Mouse (Mus musculus): ENCODE measurements around the gene Prkaa2. TPM values are rescaled to one million over a fixed set of nuclear protein-coding genes. Genes with fewer than 3 reads are reported as not detected.

Prkaa2 gene
- polyA plus RNA-seq, 1 experiment = 0.20 TPM

GRCm38 (mm10) chr4:105033153-105033552 lies 76.5 kb downstream of the Prkaa2 start:
- Histone ChIP-seq H3K79me3 (ENCODE audit: low read depth) (no peaks in the 10 kb centered on the region), H3K36me3 (ENCODE audit: control insufficient read depth, insufficient read depth) (no peaks in the 10 kb centered on the region), H3K79me2 (ENCODE audit: control insufficient read depth, insufficient read depth) (no peaks in the 10 kb centered on the region), H3ac (ENCODE audit: control insufficient read depth, insufficient read length, low read depth) (no peak overlapping the region), H3K4me3 (ENCODE audit: insufficient read depth, poor library complexity, severe bottlenecking) (no peak overlapping the region), H3K27me3 (ENCODE audit: control insufficient read depth, insufficient read depth, insufficient read length) (no peaks in the 10 kb centered on the region)
- TF ChIP-seq CTCF (IDR thresholded peaks at IDR 0.05; ENCODE audit: control insufficient read depth, insufficient read depth, insufficient read length) (no peak), USF1 (IDR thresholded peaks at IDR 0.05; ENCODE audit: low read depth) (no peak), MYOG (IDR thresholded peaks at IDR 0.05; ENCODE audit: control insufficient read depth, extremely low read depth, insufficient read length) (no peak), MAX (IDR thresholded peaks at IDR 0.05) (no peak), CEBPB (IDR thresholded peaks at IDR 0.05; ENCODE audit: low read depth) (no peak), MYOD1 (IDR thresholded peaks at IDR 0.05; ENCODE audit: control insufficient read depth, insufficient read length, low read depth) (no peak), FOSL1 (IDR thresholded peaks at IDR 0.05; ENCODE audit: insufficient read depth, low read length, poor library complexity, severe bottlenecking) (no peak)

DNA sequence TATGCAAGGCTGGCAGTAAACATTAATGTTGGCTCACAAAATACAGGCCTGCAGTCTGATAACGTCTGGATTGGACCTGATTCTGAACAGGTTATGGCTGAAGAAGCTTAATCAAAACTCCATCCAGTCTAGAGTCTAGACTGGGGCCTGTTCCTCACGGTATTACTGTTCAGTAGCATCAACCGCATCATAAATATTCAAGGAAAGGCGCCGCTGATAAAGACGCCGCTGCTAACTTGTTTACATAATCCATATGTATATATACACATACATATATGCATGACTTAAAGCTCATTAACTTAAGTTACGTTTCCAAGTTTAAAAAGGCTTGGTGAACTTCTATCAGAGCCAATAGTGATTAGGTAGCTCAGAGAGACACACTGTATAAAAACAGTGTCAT lies 78.6 kb downstream of the Prkaa2 start:
- no peak for TF ChIP-seq USF1 (IDR thresholded peaks at IDR 0.05; ENCODE audit: low read depth)
- TF ChIP-seq MYOD1 (IDR thresholded peaks at IDR 0.05; ENCODE audit: control insufficient read depth, insufficient read length, low read depth) = no peak
- TF ChIP-seq CTCF (IDR thresholded peaks at IDR 0.05; ENCODE audit: control insufficient read depth, insufficient read depth, insufficient read length) = no peak
- TF ChIP-seq CEBPB (IDR thresholded peaks at IDR 0.05; ENCODE audit: low read depth) = no peak
- TF ChIP-seq MAX (IDR thresholded peaks at IDR 0.05) = no peak
- TF ChIP-seq MYOG (IDR thresholded peaks at IDR 0.05; ENCODE audit: control insufficient read depth, extremely low read depth, insufficient read length) = no peak
- no peak for TF ChIP-seq FOSL1 (IDR thresholded peaks at IDR 0.05; ENCODE audit: insufficient read depth, low read length, poor library complexity, severe bottlenecking)
- Histone ChIP-seq H3K27me3 (ENCODE audit: control insufficient read depth, insufficient read depth, insufficient read length) (no peaks in the 10 kb centered on the region), H3K4me3 (ENCODE audit: insufficient read depth, poor library complexity, severe bottlenecking) (no peak overlapping the region), H3ac (ENCODE audit: control insufficient read depth, insufficient read length, low read depth) (no peak overlapping the region), H3K79me2 (ENCODE audit: control insufficient read depth, insufficient read depth) (no peaks in the 10 kb centered on the region), H3K36me3 (ENCODE audit: control insufficient read depth, insufficient read depth) (no peaks in the 10 kb centered on the region), H3K79me3 (ENCODE audit: low read depth) (no peaks in the 10 kb centered on the region)

GRCm38 (mm10) chr4:105027278-105027677 lies 82.4 kb downstream of the Prkaa2 start:
- TF ChIP-seq CEBPB (IDR thresholded peaks at IDR 0.05; ENCODE audit: low read depth) (no peak), MAX (IDR thresholded peaks at IDR 0.05) (no peak)

DNA sequence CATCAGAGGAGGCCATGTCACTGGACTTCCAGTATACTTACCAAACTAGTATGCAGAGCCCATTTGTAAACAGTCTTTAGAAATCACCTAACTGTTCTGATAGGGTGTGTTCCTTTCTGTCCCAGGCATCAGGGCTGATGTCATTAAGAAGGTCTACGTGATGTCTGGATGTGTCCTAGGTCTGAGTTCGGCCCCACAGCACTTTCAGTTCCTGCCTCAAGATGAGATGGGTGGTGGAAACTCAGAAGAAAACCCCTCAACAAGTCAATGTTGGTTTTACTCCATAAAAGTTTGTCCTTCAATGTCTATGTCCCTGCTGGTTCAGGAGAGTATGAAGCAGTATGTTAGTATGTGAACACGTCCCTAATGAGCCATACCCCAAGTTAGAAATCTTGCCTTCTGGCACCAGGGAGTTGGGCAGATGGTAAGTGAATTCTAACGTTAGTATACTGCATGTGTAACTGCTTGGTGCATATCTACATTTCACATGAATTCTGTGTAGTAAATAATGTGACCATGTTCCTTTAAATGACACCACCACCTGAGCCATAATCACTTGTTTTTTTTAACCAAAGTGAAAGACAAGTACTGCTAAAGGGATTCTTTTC lies 93.6 kb downstream of the Prkaa2 start:
- Histone ChIP-seq H3K79me2 (ENCODE audit: control insufficient read depth, insufficient read depth) (no peaks in the 10 kb centered on the region), H3K79me3 (ENCODE audit: low read depth) (no peaks in the 10 kb centered on the region), H3ac (ENCODE audit: control insufficient read depth, insufficient read length, low read depth) (no peak overlapping the region), H3K27me3 (ENCODE audit: control insufficient read depth, insufficient read depth, insufficient read length) (no peaks in the 10 kb centered on the region), H3K4me3 (ENCODE audit: insufficient read depth, poor library complexity, severe bottlenecking) (no peak overlapping the region), H3K36me3 (ENCODE audit: control insufficient read depth, insufficient read depth) (no peaks in the 10 kb centered on the region)
- no peak for TF ChIP-seq MYOD1 (IDR thresholded peaks at IDR 0.05; ENCODE audit: control insufficient read depth, insufficient read length, low read depth)
- TF ChIP-seq CEBPB (IDR thresholded peaks at IDR 0.05; ENCODE audit: low read depth) = no peak
- no peak for TF ChIP-seq USF1 (IDR thresholded peaks at IDR 0.05; ENCODE audit: low read depth)
- TF ChIP-seq FOSL1 (IDR thresholded peaks at IDR 0.05; ENCODE audit: insufficient read depth, low read length, poor library complexity, severe bottlenecking) = no peak
- TF ChIP-seq MYOG (IDR thresholded peaks at IDR 0.05; ENCODE audit: control insufficient read depth, extremely low read depth, insufficient read length) = no peak
- TF ChIP-seq CTCF (IDR thresholded peaks at IDR 0.05; ENCODE audit: control insufficient read depth, insufficient read depth, insufficient read length) = no peak
- no peak for TF ChIP-seq MAX (IDR thresholded peaks at IDR 0.05)

More at GRCm38 (mm10) chr4:105027278-105027677, 82.4 kb downstream of the Prkaa2 start:
- Histone ChIP-seq H3K4me3 (ENCODE audit: insufficient read depth, poor library complexity, severe bottlenecking) (no peak overlapping the region), H3ac (ENCODE audit: control insufficient read depth, insufficient read length, low read depth) (no peak overlapping the region), H3K27me3 (ENCODE audit: control insufficient read depth, insufficient read depth, insufficient read length) (no peaks in the 10 kb centered on the region), H3K79me2 (ENCODE audit: control insufficient read depth, insufficient read depth) (no peaks in the 10 kb centered on the region), H3K79me3 (ENCODE audit: low read depth) (no peaks in the 10 kb centered on the region), H3K36me3 (ENCODE audit: control insufficient read depth, insufficient read depth) (no peaks in the 10 kb centered on the region)

GRCm38 (mm10) chr4:105015496-105015895 lies 94.2 kb downstream of the Prkaa2 start:
- no peak for TF ChIP-seq MYOG (IDR thresholded peaks at IDR 0.05; ENCODE audit: control insufficient read depth, extremely low read depth, insufficient read length)
- no peak for TF ChIP-seq CEBPB (IDR thresholded peaks at IDR 0.05; ENCODE audit: low read depth)
- no peak for TF ChIP-seq USF1 (IDR thresholded peaks at IDR 0.05; ENCODE audit: low read depth)
- no peak for TF ChIP-seq CTCF (IDR thresholded peaks at IDR 0.05; ENCODE audit: control insufficient read depth, insufficient read depth, insufficient read length)
- H3K36me3 ChIP-seq (ENCODE audit: control insufficient read depth, insufficient read depth) = no peaks in the 10 kb centered on the region
- no peak overlapping the region for H3ac ChIP-seq (ENCODE audit: control insufficient read depth, insufficient read length, low read depth)
- H3K27me3 ChIP-seq (ENCODE audit: control insufficient read depth, insufficient read depth, insufficient read length) = no peaks in the 10 kb centered on the region
- no peaks in the 10 kb centered on the region for H3K79me2 ChIP-seq (ENCODE audit: control insufficient read depth, insufficient read depth)
- H3K79me3 ChIP-seq (ENCODE audit: low read depth) = no peaks in the 10 kb centered on the region
- no peak overlapping the region for H3K4me3 ChIP-seq (ENCODE audit: insufficient read depth, poor library complexity, severe bottlenecking)

DNA sequence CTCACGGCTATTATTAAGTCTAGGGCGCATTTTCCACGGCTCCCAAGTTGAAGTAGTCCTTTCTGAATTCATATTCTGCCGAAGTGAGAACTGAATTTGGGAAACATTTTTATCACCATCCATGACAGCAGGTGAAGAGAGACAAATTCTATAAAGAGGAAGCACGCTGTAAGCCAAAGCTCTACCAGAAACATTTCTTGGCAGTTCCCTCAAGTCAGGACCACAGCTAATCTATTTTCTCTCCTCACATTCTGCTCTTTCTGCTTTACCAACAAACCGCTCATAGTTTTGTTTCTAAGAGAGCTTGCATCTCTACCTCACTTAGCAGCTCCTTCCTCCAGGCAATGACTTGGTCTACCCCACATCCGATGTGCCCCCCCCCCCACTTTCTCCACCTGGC lies 96.0 kb downstream of the Prkaa2 start:
- TF ChIP-seq MYOD1 (IDR thresholded peaks at IDR 0.05; ENCODE audit: control insufficient read depth, insufficient read length, low read depth) (no peak), MAX (IDR thresholded peaks at IDR 0.05) (no peak), CTCF (IDR thresholded peaks at IDR 0.05; ENCODE audit: control insufficient read depth, insufficient read depth, insufficient read length) (no peak), MYOG (IDR thresholded peaks at IDR 0.05; ENCODE audit: control insufficient read depth, extremely low read depth, insufficient read length) (no peak), FOSL1 (IDR thresholded peaks at IDR 0.05; ENCODE audit: insufficient read depth, low read length, poor library complexity, severe bottlenecking) (no peak), USF1 (IDR thresholded peaks at IDR 0.05; ENCODE audit: low read depth) (no peak), CEBPB (IDR thresholded peaks at IDR 0.05; ENCODE audit: low read depth) (no peak)
- Histone ChIP-seq H3ac (ENCODE audit: control insufficient read depth, insufficient read length, low read depth) (no peak overlapping the region), H3K4me3 (ENCODE audit: insufficient read depth, poor library complexity, severe bottlenecking) (no peak overlapping the region), H3K79me3 (ENCODE audit: low read depth) (no peaks in the 10 kb centered on the region), H3K79me2 (ENCODE audit: control insufficient read depth, insufficient read depth) (no peaks in the 10 kb centered on the region), H3K36me3 (ENCODE audit: control insufficient read depth, insufficient read depth) (no peaks in the 10 kb centered on the region), H3K27me3 (ENCODE audit: control insufficient read depth, insufficient read depth, insufficient read length) (no peaks in the 10 kb centered on the region)

Measured in C2C12 (cell line).